Mouse (Mus musculus) C2C12 (cell line): ENCODE results near the gene Plekha8.

Experiments
- CEBPB ChIP-seq: IDR thresholded peaks from one replicate; pipeline ENCODE4 v1.6.1; 2011; ENCODE audit warnings: low read depth, mild to moderate bottlenecking, control low read depth, moderate library complexity
- CTCF ChIP-seq: IDR thresholded peaks from one replicate; pipeline ENCODE4 v1.5.1; 2011; ENCODE audit not compliant: control insufficient read depth, insufficient read depth, insufficient read length
- FOSL1 ChIP-seq: IDR thresholded peaks from one replicate; pipeline ENCODE4 v1.8.0; 2011; ENCODE audit warnings: mild to moderate bottlenecking, low read length; ENCODE audit not compliant: poor library complexity, insufficient read depth, severe bottlenecking
- MAX ChIP-seq: IDR thresholded peaks from one replicate; pipeline ENCODE4 v1.6.1; 2011; ENCODE audit warnings: mild to moderate bottlenecking, control low read depth
- MYOD1 ChIP-seq: IDR thresholded peaks from one replicate; pipeline ENCODE4 v1.6.1; 2011; ENCODE audit warnings: low read depth; ENCODE audit not compliant: control insufficient read depth, insufficient read length
- MYOG ChIP-seq: IDR thresholded peaks from one replicate; pipeline ENCODE4 v1.6.1; 2011; ENCODE audit not compliant: control insufficient read depth, insufficient read length; ENCODE audit errors: extremely low read depth
- USF1 ChIP-seq: IDR thresholded peaks from one replicate; pipeline ENCODE4 v1.6.1; 2011; ENCODE audit warnings: low read depth, mild to moderate bottlenecking, control low read depth, moderate library complexity

DNA sequence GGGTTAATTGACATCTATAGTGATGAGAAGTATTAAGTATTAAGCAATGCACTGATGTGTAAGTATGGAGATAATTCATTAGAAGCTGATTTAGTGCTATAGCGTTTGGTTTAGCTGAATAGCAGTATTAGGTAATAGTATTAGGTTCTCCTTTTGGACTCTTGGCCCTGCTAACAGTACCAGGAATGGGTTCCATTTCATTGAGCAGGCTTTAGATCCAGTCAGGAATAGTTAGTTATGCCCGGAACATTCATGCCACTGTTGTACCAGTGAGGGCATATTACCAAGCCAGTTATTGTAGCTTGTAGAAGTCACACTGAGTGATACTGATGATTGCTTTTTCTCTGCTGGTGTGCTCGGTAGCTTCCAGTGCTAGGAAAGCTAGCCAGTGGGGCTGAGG is 2.8 kb downstream of the Plekha8 start:
- TF ChIP-seq CTCF (no peak), FOSL1 (no peak), MAX (no peak), CEBPB (no peak), MYOD1 (no peak), USF1 (no peak), MYOG (no peak)
